Mouse (Mus musculus): Measurements from ENCODE around the gene Efemp1.

GRCm38 (mm10) chr11:28951586-28952210, 98.7 kb downstream of the Efemp1 start:
- TF ChIP-seq CTCF (IDR thresholded peaks at IDR 0.05; ENCODE audit: low read depth, low read length) (no peak), POLR2A (IDR thresholded peaks at IDR 0.05; ENCODE audit: borderline replicate concordance, low read depth, low read length) (no peak)
